Mouse (Mus musculus): ENCODE measurements around the gene Fahd2a.
A peak's percentile ranks its signal among the peaks of the same experiment; 100 is the strongest.

The Fahd2a gene

GRCm38 (mm10) chr2:127444055-127444789 lies at the start of gene Fahd2a:
Gene Fahd2a (minus strand): TSS chr2:127444565.
- peak; percentile 90 for DNase-seq (ENCODE audit: low read depth, low spot score)
- no peaks in the 10 kb centered on the region for H3K36me3 ChIP-seq (ENCODE audit: control insufficient read depth, insufficient read depth, low read length, poor library complexity, severe bottlenecking)
- H3K27me3 ChIP-seq (ENCODE audit: control insufficient read depth, insufficient read depth, low read length, poor library complexity, severe bottlenecking): no peaks in the 10 kb centered on the region

DNA sequence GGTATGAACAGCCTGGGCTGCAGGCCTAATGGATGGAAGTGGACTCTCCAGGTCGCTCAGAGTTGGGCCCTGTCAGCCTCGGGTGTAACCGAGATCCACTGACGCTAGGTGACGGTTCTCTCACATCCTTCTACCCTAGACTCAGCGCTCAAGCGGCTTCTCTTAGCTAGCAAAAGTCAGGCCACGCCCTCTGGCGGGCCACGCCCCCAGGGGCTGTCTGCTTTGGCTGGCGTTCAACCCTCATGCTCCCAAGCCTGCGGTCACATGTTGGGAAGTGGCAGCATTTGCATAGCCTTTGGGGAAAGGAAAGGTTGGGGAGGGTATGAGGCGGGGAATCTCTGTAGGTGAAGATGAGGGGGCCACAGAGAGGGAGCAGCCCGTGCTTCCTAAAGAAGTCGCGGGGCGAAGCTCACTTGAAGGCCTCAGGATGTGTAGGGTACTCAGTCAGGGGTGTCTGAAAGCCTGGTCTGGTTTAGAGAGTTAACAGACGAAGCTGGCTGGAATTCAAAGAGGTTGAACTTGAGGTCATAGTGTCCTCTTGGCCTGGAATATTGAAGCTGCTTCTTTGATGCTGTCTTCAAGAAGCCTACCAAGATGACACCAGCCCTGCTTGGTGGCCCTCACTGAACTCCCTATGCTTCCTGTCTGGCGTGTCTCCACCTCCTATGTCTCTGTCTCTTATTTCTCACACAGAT lies 40.3 kb upstream of the Fahd2a start:
- Histone ChIP-seq H3K36me3 (ENCODE audit: control insufficient read depth, insufficient read depth, low read length, poor library complexity, severe bottlenecking) (no peaks in the 10 kb centered on the region), H3K27me3 (ENCODE audit: control insufficient read depth, insufficient read depth, low read length, poor library complexity, severe bottlenecking) (no peaks in the 10 kb centered on the region)
- peak; percentile 24 for DNase-seq (ENCODE audit: low read depth, low spot score)

GRCm38 (mm10) chr2:127483001-127483400 lies 38.6 kb upstream of the Fahd2a start:
- H3K36me3 ChIP-seq (ENCODE audit: control insufficient read depth, insufficient read depth, low read length, poor library complexity, severe bottlenecking): no peaks in the 10 kb centered on the region
- no peaks in the 10 kb centered on the region for H3K27me3 ChIP-seq (ENCODE audit: control insufficient read depth, insufficient read depth, low read length, poor library complexity, severe bottlenecking)
- no peak for DNase-seq (ENCODE audit: low read depth, low spot score)

GRCm38 (mm10) chr2:127482533-127482911 lies 38.2 kb upstream of the Fahd2a start:
- Histone ChIP-seq H3K36me3 (ENCODE audit: control insufficient read depth, insufficient read depth, low read length, poor library complexity, severe bottlenecking) (no peaks in the 10 kb centered on the region), H3K27me3 (ENCODE audit: control insufficient read depth, insufficient read depth, low read length, poor library complexity, severe bottlenecking) (no peaks in the 10 kb centered on the region)
- no peak for DNase-seq (ENCODE audit: low read depth, low spot score)

DNA sequence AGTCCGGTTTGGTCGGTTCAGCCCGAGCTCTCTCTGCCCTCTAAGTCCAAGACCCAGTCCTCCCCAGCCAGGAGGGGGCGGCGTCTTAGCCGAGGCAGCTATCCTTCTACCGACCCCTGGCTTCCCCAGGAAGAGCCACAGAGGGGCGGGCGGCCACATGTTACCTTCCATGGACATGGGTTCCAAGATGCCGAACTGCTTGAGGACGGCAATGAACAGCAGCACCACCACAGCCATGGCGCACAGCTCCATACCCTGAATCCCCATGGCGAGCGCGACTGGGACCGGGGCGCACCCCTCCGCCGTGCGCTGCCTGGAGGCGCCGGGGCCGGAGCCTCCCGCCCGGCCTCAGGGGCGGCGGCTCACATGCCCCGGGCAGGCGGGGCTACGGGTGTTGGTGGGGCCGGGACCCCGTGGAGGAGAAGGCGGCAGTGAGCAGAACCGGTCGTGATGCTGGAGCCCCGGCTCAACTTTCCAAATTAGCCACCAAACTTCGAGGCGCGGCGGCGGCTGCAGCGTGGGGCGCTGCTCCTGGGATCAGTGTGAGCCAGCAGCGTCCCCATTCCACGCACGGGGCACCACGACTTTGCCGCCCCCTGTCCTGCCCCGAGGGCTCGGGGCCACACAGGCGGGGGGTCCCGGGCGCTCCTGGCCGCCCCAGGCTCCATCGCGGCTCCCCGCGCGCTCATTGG lies 37.6 kb upstream of the Fahd2a start:
- H3K36me3 ChIP-seq (ENCODE audit: control insufficient read depth, insufficient read depth, low read length, poor library complexity, severe bottlenecking): no peaks in the 10 kb centered on the region
- no peaks in the 10 kb centered on the region for H3K27me3 ChIP-seq (ENCODE audit: control insufficient read depth, insufficient read depth, low read length, poor library complexity, severe bottlenecking)
- no peak for DNase-seq (ENCODE audit: low read depth, low spot score)

DNA sequence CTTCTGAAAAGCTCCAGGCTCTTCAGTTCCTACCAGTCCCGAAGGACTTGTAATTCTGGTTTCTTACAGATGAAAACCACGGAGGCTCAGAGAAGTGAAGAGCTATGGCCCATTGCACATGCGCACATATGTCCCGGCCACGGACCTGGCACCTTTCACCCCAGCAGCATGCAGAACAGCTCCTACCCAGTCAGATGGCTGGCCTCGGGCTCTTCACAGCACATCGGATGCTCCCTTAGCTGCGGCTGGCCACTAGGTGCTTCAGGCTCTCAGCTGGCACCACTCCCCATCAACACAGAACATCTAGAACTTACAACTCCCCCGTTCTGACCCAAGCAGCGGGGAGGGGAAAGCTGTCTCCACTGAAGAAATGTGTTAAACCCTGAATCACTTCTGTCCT lies 35.4 kb upstream of the Fahd2a start:
- Histone ChIP-seq H3K36me3 (ENCODE audit: control insufficient read depth, insufficient read depth, low read length, poor library complexity, severe bottlenecking) (no peaks in the 10 kb centered on the region), H3K27me3 (ENCODE audit: control insufficient read depth, insufficient read depth, low read length, poor library complexity, severe bottlenecking) (no peaks in the 10 kb centered on the region)
- no peak for DNase-seq (ENCODE audit: low read depth, low spot score)

GRCm38 (mm10) chr2:127479210-127479609 lies 34.8 kb upstream of the Fahd2a start:
- no peak for DNase-seq (ENCODE audit: low read depth, low spot score)
- H3K36me3 ChIP-seq (ENCODE audit: control insufficient read depth, insufficient read depth, low read length, poor library complexity, severe bottlenecking): no peaks in the 10 kb centered on the region
- no peaks in the 10 kb centered on the region for H3K27me3 ChIP-seq (ENCODE audit: control insufficient read depth, insufficient read depth, low read length, poor library complexity, severe bottlenecking)

DNA sequence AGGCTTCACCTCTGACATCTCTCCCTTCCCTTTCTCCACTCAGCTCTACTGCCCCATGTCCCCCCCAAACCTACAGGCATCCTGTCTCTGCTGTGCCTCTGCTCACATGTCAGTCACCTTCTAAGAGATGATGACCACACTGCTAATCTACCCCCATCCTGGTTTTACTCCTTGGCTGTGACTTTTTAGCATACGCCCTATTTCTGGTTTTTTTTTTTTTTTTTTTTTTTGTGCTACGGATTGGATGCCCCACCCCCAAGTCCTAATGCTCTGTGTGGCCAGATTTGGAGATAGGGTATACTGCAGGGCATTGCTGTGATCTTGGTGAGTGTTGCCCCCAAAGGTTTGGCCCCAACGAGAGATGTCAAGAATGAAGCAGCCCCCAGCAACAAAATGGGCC lies 27.9 kb upstream of the Fahd2a start:
- DNase-seq (ENCODE audit: low read depth, low spot score): no peak
- Histone ChIP-seq H3K27me3 (ENCODE audit: control insufficient read depth, insufficient read depth, low read length, poor library complexity, severe bottlenecking) (no peaks in the 10 kb centered on the region), H3K36me3 (ENCODE audit: control insufficient read depth, insufficient read depth, low read length, poor library complexity, severe bottlenecking) (no peaks in the 10 kb centered on the region)

GRCm38 (mm10) chr2:127471281-127471680 lies 26.9 kb upstream of the Fahd2a start:
- Histone ChIP-seq H3K27me3 (ENCODE audit: control insufficient read depth, insufficient read depth, low read length, poor library complexity, severe bottlenecking) (no peaks in the 10 kb centered on the region), H3K36me3 (ENCODE audit: control insufficient read depth, insufficient read depth, low read length, poor library complexity, severe bottlenecking) (no peaks in the 10 kb centered on the region)
- DNase-seq (ENCODE audit: low read depth, low spot score): no peak

GRCm38 (mm10) chr2:127470661-127471060 lies 26.3 kb upstream of the Fahd2a start:
- H3K27me3 ChIP-seq (ENCODE audit: control insufficient read depth, insufficient read depth, low read length, poor library complexity, severe bottlenecking): no peaks in the 10 kb centered on the region
- DNase-seq (ENCODE audit: low read depth, low spot score): no peak
- H3K36me3 ChIP-seq (ENCODE audit: control insufficient read depth, insufficient read depth, low read length, poor library complexity, severe bottlenecking): no peaks in the 10 kb centered on the region

GRCm38 (mm10) chr2:127470183-127470582 lies 25.8 kb upstream of the Fahd2a start:
- no peak for DNase-seq (ENCODE audit: low read depth, low spot score)
- Histone ChIP-seq H3K36me3 (ENCODE audit: control insufficient read depth, insufficient read depth, low read length, poor library complexity, severe bottlenecking) (no peaks in the 10 kb centered on the region), H3K27me3 (ENCODE audit: control insufficient read depth, insufficient read depth, low read length, poor library complexity, severe bottlenecking) (no peaks in the 10 kb centered on the region)

DNA sequence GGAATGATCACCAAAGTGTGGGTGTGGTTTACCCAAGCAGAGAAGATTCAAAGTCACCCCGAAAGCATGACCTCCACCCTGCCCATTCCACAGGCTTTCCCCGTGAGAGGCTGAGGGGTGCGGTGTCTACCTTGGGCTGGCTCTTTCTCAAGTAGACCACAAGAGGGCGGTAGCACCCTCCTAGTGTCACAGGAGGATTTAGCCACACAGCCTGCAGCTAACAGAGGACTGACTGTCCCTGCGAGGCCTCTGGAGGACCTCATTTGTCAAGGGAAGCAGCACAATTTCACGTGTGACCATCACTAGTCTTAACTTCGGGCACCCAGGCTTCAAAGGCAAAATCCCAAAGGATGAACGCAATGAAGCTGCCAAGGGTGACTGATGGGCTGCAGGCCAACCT lies 17.9 kb upstream of the Fahd2a start:
- no peaks in the 10 kb centered on the region for H3K36me3 ChIP-seq (ENCODE audit: control insufficient read depth, insufficient read depth, low read length, poor library complexity, severe bottlenecking)
- H3K27me3 ChIP-seq (ENCODE audit: control insufficient read depth, insufficient read depth, low read length, poor library complexity, severe bottlenecking): no peaks in the 10 kb centered on the region
- peak; percentile 62 for DNase-seq (ENCODE audit: low read depth, low spot score)

DNA sequence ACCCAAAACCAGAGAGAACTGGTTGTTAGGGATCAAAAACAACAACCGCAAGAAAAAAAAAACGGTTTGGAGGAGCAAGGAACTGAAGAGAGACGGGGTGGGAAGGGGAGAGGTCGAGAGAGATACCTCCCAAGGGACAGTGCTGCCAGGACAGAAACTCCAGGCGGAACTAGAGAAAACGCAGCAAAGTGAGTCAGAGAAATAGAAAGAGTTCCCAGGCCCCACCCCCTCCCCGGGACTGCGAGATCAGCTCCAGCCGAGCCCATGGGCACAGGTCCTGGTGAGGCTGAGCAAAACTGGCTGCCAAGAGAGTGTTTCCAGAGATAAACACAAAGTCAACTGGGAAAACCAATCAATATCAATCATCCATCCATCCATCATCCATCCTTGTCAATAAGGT lies 17.0 kb upstream of the Fahd2a start:
- Histone ChIP-seq H3K27me3 (ENCODE audit: control insufficient read depth, insufficient read depth, low read length, poor library complexity, severe bottlenecking) (no peaks in the 10 kb centered on the region), H3K36me3 (ENCODE audit: control insufficient read depth, insufficient read depth, low read length, poor library complexity, severe bottlenecking) (no peaks in the 10 kb centered on the region)
- DNase-seq (ENCODE audit: low read depth, low spot score): no peak

GRCm38 (mm10) chr2:127459341-127459740 lies 15.0 kb upstream of the Fahd2a start:
- Histone ChIP-seq H3K36me3 (ENCODE audit: control insufficient read depth, insufficient read depth, low read length, poor library complexity, severe bottlenecking) (no peaks in the 10 kb centered on the region), H3K27me3 (ENCODE audit: control insufficient read depth, insufficient read depth, low read length, poor library complexity, severe bottlenecking) (no peaks in the 10 kb centered on the region)
- DNase-seq (ENCODE audit: low read depth, low spot score): no peak

DNA sequence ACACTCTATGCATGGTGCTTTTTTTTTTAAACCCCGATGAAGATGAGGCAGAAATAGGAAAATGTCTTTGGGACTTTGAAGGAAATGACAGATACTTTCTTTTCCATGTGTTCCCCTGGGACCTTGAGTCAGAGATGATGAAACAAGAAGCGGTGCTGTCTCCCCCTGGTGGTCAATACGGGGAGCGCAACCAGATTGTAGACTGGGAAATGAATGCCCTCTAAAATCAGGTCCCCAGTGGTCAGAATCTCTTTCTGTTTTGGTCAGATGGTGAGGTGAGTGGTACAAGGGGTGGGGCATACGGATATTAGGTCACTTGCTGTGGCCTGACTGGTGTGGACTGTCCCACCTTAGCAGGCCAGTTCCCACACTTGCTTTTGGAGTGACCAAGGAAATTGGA lies 9.4 kb upstream of the Fahd2a start:
- Histone ChIP-seq H3K36me3 (ENCODE audit: control insufficient read depth, insufficient read depth, low read length, poor library complexity, severe bottlenecking) (no peaks in the 10 kb centered on the region), H3K27me3 (ENCODE audit: control insufficient read depth, insufficient read depth, low read length, poor library complexity, severe bottlenecking) (no peaks in the 10 kb centered on the region)
- DNase-seq (ENCODE audit: low read depth, low spot score): peak; percentile 82

Measured in splenic B cell, adult 2 months (primary cell).